Mouse (Mus musculus) stomach, postnatal 0 days (tissue): ENCODE measurements around the gene Srsf3. TPM values are rescaled to one million over a fixed set of nuclear protein-coding genes. Genes with fewer than 3 reads are reported as not detected.

Source experiments
- ATAC-seq: fragments of 200-750 bp; cut with Nextera tagmentation; 2 replicates; pipeline ENCODE4 v1.8.0; 2017; ENCODE audit not compliant: low FRiP score, low TSS enrichment
- DNase-seq: peaks from one replicate; pipeline ENCODE4 v3.0.0-alpha.2; 2016; ENCODE audit warnings: low spot score
- H3K27ac ChIP-seq: fragments of 300-500 bp; sonication (generic); replicated peaks from 2 replicates; pipeline ENCODE4 v1.5.1; 2014; ENCODE audit warnings: mild to moderate bottlenecking, control low read depth
- H3K27me3 ChIP-seq: fragments of 300-500 bp; sonication (generic); 2 replicates; pipeline ENCODE4 v1.6.1; 2014; ENCODE audit warnings: low read length; ENCODE audit not compliant: control insufficient read depth, insufficient read depth
- H3K36me3 ChIP-seq: fragments of 300-500 bp; sonication (generic); 2 replicates; pipeline ENCODE4 v1.6.1; 2014; ENCODE audit warnings: low read length, mixed read lengths; ENCODE audit not compliant: control insufficient read depth, insufficient read depth
- H3K4me1 ChIP-seq: fragments of 300-500 bp; sonication (generic); replicated peaks from 2 replicates; pipeline ENCODE4 v1.6.1; 2014; ENCODE audit warnings: antibody characterized with exemption; ENCODE audit not compliant: control insufficient read depth, insufficient read depth
- H3K4me2 ChIP-seq: fragments of 300-500 bp; sonication (generic); replicated peaks from 2 replicates; pipeline ENCODE4 v1.6.1; 2014; ENCODE audit warnings: low read depth, mild to moderate bottlenecking, control low read depth, moderate library complexity
- H3K4me3 ChIP-seq: fragments of 300-500 bp; sonication (generic); 2 replicates; pipeline ENCODE4 v1.5.1; 2014; ENCODE audit warnings: low read depth, low read length, control low read depth
- H3K9ac ChIP-seq: fragments of 300-500 bp; sonication (generic); 2 replicates; pipeline ENCODE4 v1.6.1; 2014; ENCODE audit warnings: mild to moderate bottlenecking, low read length, control low read depth, mixed read lengths
- H3K9me3 ChIP-seq: fragments of 300-500 bp; sonication (generic); 2 replicates; pipeline ENCODE4 v1.6.1; 2016; ENCODE audit warnings: low read length; ENCODE audit not compliant: control insufficient read depth
- CTCF ChIP-seq: IDR thresholded peaks from 2 replicates; pipeline ENCODE4 v1.5.1; 2016; ENCODE audit warnings: antibody characterized with exemption, low read depth, mild to moderate bottlenecking, moderate library complexity
- EP300 ChIP-seq: optimal IDR thresholded peaks from 2 replicates; pipeline ENCODE3; 2016; ENCODE audit warnings: antibody characterized with exemption
- WGBS: fragments of 180-500 bp; shearing (Covaris S2); extraction: QIAGEN DNeasy Blood & Tissue Kit; methylation state at CpG from one replicate; pipeline ENCODE4 v1.1.7; 2014; 5-methylcytosine and 5-hydroxymethylcytosine counted together
- polyA plus RNA-seq: library from polyadenylated mRNA; unstranded; fragments of >200 nt; fragmentation: Nextera tagmentation; extraction: Ambion mirVana; gene quantifications from 2 replicates; pipeline ENCODE4 v1.2.1, GENCODE M21; 2015

Gene Srsf3
- polyA plus RNA-seq, 1 experiment from 2014 or later = 305 TPM

DNA sequence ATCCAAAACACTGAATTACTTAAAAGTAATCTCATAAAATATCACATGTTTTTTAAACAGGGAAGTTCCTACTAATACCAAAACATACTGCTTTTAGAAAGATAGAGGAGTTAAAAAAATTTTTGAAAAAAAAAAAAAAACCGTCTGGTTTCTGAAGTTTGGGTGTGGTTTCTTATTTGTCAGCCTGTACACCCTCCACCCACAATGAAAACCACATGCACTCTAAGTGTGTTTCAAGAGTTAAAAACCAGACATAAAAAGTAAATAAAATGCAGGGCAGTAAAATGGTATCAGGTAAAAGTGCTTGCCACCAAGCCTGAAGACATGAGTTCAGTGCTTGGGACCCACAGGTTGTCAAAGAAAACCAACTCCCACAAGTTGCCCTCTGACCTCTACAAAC, 28.7 kb upstream of the Srsf3 start:
- no peak overlapping the region for H3K9ac ChIP-seq
- H3K4me3 ChIP-seq = no peak overlapping the region
- no peaks in the 10 kb centered on the region for H3K27me3 ChIP-seq
- 35% methylated on average over 1 of the region's 1 CpGs for WGBS
- ATAC-seq (no peak), DNase-seq (no peak)
- no peak overlapping the region for H3K27ac ChIP-seq
- TF ChIP-seq CTCF (no peak), EP300 (no peak)
- no peaks in the 10 kb centered on the region for H3K9me3 ChIP-seq
- H3K4me2 ChIP-seq = no peak overlapping the region
- H3K4me1 ChIP-seq = no peaks in the 10 kb centered on the region
- no peaks in the 10 kb centered on the region; the same call in 1 of the 2 replicates for H3K36me3 ChIP-seq

DNA sequence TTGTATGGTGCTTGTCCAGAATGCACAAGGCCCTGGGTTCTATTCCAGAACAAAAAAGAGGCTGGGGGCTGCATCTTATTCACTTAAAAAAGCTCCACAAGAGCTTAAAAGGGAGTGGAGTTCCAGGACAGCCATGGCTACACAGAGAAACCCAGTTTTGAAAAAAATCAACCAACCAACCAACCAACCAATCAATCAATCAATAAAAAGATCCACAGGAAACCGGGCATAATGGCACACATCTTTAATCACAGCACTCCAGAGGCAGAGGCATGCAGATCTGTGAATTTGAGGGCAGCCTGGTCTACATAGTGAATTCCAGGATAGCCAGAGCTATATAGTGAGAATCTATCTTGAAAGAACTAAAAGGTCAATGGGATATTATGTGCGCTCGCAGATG, 27.4 kb upstream of the Srsf3 start:
- H3K27ac ChIP-seq = no peak overlapping the region
- 85% methylated on average over 3 of the region's 3 CpGs for WGBS
- TF ChIP-seq EP300 (no peak), CTCF (no peak)

DNA sequence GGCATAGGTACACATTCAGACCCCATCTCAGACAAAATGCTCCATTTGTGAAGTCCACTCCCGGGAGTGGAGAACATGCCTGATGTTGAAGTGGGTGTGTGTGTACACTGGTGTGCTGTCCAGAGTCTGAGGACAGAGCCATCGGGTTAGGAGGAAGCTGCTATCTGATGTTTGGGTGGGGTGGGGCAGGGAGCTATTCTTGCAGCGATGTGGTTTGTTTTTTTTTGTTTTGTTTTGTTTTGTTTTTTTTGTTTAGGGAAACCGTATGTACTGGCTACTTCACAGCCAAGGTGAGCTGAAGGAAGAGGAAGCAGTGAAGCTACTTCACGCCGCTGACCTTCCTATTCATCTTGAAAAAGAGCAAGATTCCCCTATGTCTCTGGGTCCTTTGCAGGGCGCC, 25.6 kb upstream of the Srsf3 start:
- H3K9ac ChIP-seq = peak overlapping the region; percentile 95
- TF ChIP-seq CTCF (no peak), EP300 (no peak)
- H3K9me3 ChIP-seq = no peaks in the 10 kb centered on the region
- H3K36me3 ChIP-seq = no peaks in the 10 kb centered on the region
- ATAC-seq = no peak
- H3K4me1 ChIP-seq = no peaks in the 10 kb centered on the region
- peak overlapping the region; percentile 95 for H3K27ac ChIP-seq
- WGBS = 3% methylated on average over 7 of the region's 7 CpGs
- H3K4me3 ChIP-seq = peak overlapping the region; percentile 95
- no peaks in the 10 kb centered on the region for H3K27me3 ChIP-seq
- peak overlapping the region; percentile 88 for H3K4me2 ChIP-seq
- no peak for DNase-seq

More for the DNA sequence above, 27.4 kb upstream of the Srsf3 start:
- Histone ChIP-seq H3K4me2 (no peak overlapping the region), H3K27me3 (no peaks in the 10 kb centered on the region), H3K36me3 (no peaks in the 10 kb centered on the region; the same call in 1 of the 2 replicates), H3K9me3 (no peaks in the 10 kb centered on the region), H3K4me1 (no peaks in the 10 kb centered on the region), H3K4me3 (no peak overlapping the region), H3K9ac (no peak overlapping the region)
- DNase-seq (no peak), ATAC-seq (no peak)

DNA sequence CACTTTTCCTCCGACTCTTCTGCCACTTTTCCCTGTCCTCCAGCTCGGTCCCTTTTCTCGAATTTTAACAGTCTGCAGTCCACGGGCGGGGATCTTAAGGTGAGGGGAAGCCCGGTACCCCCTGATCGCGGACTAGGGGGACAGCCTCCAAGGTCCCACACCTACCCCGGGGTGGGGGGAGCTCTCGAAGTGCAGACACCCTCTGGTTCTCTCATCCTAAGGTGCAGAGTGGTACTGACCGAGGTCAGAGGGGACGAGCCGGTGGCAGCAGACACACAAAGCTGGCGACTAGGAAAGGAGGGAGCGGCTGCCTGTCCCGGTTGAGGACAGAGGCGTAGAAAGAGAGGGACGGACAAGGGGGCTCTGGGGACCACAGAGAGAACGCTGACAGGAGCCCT, 25.2 kb upstream of the Srsf3 start:
- H3K9me3 ChIP-seq = no peaks in the 10 kb centered on the region
- no peak for TF ChIP-seq CTCF
- TF ChIP-seq EP300 = no peak
- H3K4me2 ChIP-seq = peak overlapping the region; percentile 88
- H3K4me1 ChIP-seq = no peaks in the 10 kb centered on the region
- DNase-seq (no peak), ATAC-seq (peak; percentile 46)
- peak overlapping the region; percentile 95 for H3K9ac ChIP-seq
- no peaks in the 10 kb centered on the region for H3K36me3 ChIP-seq
- H3K4me3 ChIP-seq = peak overlapping the region; percentile 95
- peak overlapping the region; percentile 95 for H3K27ac ChIP-seq
- under 1% methylated on average over 19 of the region's 19 CpGs for WGBS
- H3K27me3 ChIP-seq = no peaks in the 10 kb centered on the region

- H3K4me1 ChIP-seq = no peaks in the 10 kb centered on the region
- under 1% methylated on average over 58 of the region's 65 CpGs for WGBS
- DNase-seq = peak; percentile 93
- TF ChIP-seq EP300 = peak; percentile 88
- no peak for TF ChIP-seq CTCF
- H3K4me3 ChIP-seq = peak within 1 kb of the TSS; percentile 95
- peak; percentile 94 for ATAC-seq
- H3K36me3 ChIP-seq = no peaks in the 10 kb centered on the region
- no peaks in the 10 kb centered on the region for H3K9me3 ChIP-seq
- peak within 1 kb of the TSS; percentile 95 for H3K27ac ChIP-seq
- peak within 1 kb of the TSS; percentile 95 for H3K9ac ChIP-seq
- H3K27me3 ChIP-seq = no peaks in the 10 kb centered on the region
- H3K4me2 ChIP-seq = peak within 1 kb of the TSS; percentile 88
Observed at GRCm38 (mm10) chr17:29007641-29008325, 24.6 kb upstream of the Srsf3 start, which contains the start of gene Stk38. TSS of gene Stk38 (minus strand) at chr17:29007995.

GRCm38 (mm10) chr17:29008326-29008650, 24.1 kb upstream of the Srsf3 start:
- Histone ChIP-seq H3K27me3 (no peaks in the 10 kb centered on the region), H3K9me3 (no peaks in the 10 kb centered on the region), H3K4me3 (peak overlapping the region; percentile 95), H3K4me2 (peak overlapping the region; percentile 88), H3K36me3 (no peaks in the 10 kb centered on the region), H3K4me1 (no peaks in the 10 kb centered on the region), H3K9ac (peak overlapping the region; percentile 95), H3K27ac (peak overlapping the region; percentile 95)
- no peak for DNase-seq
- ATAC-seq = peak; percentile 2; the same call in 1 of the 2 replicates
- WGBS = 11% methylated on average over 8 of the region's 8 CpGs
- no peak for TF ChIP-seq EP300
- no peak for TF ChIP-seq CTCF
